Comparison of ENCODE assay signal across 18 mouse cellular contexts in genomic region chr17:86466412-86466811, GRCm38 (mm10). TPM values are rescaled to one million over a fixed set of nuclear protein-coding genes. Genes with fewer than 3 reads are reported as not detected.
DNase-seq lines count a peak whose midpoint lies in the region; ATAC-seq and TF ChIP-seq lines count a peak whose summit lies in the region.
"Had no signal": no experiment of that assay in that cellular context is flagged by ENCODE, and none has a peak within 500 bp of the region (broad histone marks: within the 10 kb centered on the region; RNA-seq: fewer than 3 reads in every experiment).

No protein-coding gene starts in this region.

- H3K27me3 ChIP-seq in heart, postnatal 0 days (ENCODE audit: control insufficient read depth, insufficient read depth, low read length) = no peaks in the 10 kb centered on the region
- H3K27me3 ChIP-seq in forebrain, embryonic 16.5 days (replicated peaks; ENCODE audit: control insufficient read depth, insufficient read depth, low read length) = no peaks in the 10 kb centered on the region
- H3K27me3 ChIP-seq: hindbrain, embryonic 12.5 days; Patski; stomach, embryonic 15.5 days had no signal

- H3K4me1 ChIP-seq in heart, postnatal 0 days (ENCODE audit: control insufficient read depth, insufficient read depth) = peaks cover 27% of the 10 kb centered on the region
- H3K4me1 ChIP-seq in forebrain, embryonic 16.5 days (replicated peaks; ENCODE audit: control insufficient read depth, insufficient read depth, low read length) = peaks cover 38% of the 10 kb centered on the region

- H3K9ac ChIP-seq in heart, postnatal 0 days (replicated peaks; ENCODE audit: low read depth, low read length) = no peak overlapping the region
- no peak overlapping the region for H3K9ac ChIP-seq in forebrain, embryonic 16.5 days (replicated peaks; ENCODE audit: low read depth, low read length)
- H3K9ac ChIP-seq: hindbrain, embryonic 12.5 days; stomach, embryonic 15.5 days had no signal

- WGBS in heart, postnatal 0 days = 78% methylated on average over 7 of the region's 7 CpGs
- WGBS in forebrain, embryonic 16.5 days = 11% methylated on average over 7 of the region's 7 CpGs

- H3K4me3 ChIP-seq in heart, postnatal 0 days (ENCODE audit: low read depth, low read length) = no peak overlapping the region
- no peak overlapping the region for H3K4me3 ChIP-seq in forebrain, embryonic 16.5 days (replicated peaks; ENCODE audit: low read length)
- H3K4me3 ChIP-seq: erythroblast, embryonic 14.5 days; hindbrain, embryonic 12.5 days; stomach, embryonic 15.5 days had no signal

- intact Hi-C loops in gastrocnemius, postnatal 14 days (cut with DNase I; ENCODE audit: low total_unique reads) = no loop called here

- no peak for TF ChIP-seq CTCF in heart, postnatal 0 days (IDR thresholded peaks at IDR 0.05; ENCODE audit: low read depth)

- H3K27ac ChIP-seq in heart, postnatal 0 days (ENCODE audit: low read depth) = no peak overlapping the region
- H3K27ac ChIP-seq in forebrain, embryonic 16.5 days (ENCODE audit: low read length) = no peak overlapping the region
- H3K27ac ChIP-seq: hindbrain, embryonic 12.5 days; stomach, embryonic 15.5 days had no signal

- no peak for DNase-seq in heart, postnatal 0 days (ENCODE audit: low spot score)
- no peak for DNase-seq in heart, postnatal 4 days
- peak; percentile 21 for DNase-seq in retina, postnatal 1 day
- no peak for DNase-seq in retina, embryonic 14.5 days (ENCODE audit: low spot score)
- DNase-seq in gastrocnemius, postnatal 14 days = no peak
- no peak for DNase-seq in ovary, postnatal 36 days (ENCODE audit: low spot score)
- DNase-seq: adrenal gland, postnatal 25 days; cerebellum, adult 2 months; thymus, adult 2 months had no signal

- H3K36me3 ChIP-seq in heart, postnatal 0 days (replicated peaks; ENCODE audit: control insufficient read depth, insufficient read depth, low read length) = no peaks in the 10 kb centered on the region
- no peaks in the 10 kb centered on the region for H3K36me3 ChIP-seq in forebrain, embryonic 16.5 days (ENCODE audit: control insufficient read depth, insufficient read depth)
- H3K36me3 ChIP-seq: hindbrain, embryonic 12.5 days; stomach, embryonic 15.5 days had no signal

- no peak for TF ChIP-seq EP300 in heart, postnatal 0 days (IDR thresholded peaks at IDR 0.05; ENCODE audit: low read depth)

- no peak for ATAC-seq in heart, postnatal 0 days (ENCODE audit: insufficient read depth, low read depth)
- no peak for ATAC-seq in forebrain, embryonic 16.5 days
- ATAC-seq: Patski had no signal

- H3K9me3 ChIP-seq in heart, postnatal 0 days (replicated peaks; ENCODE audit: control insufficient read depth, low read length) = no peaks in the 10 kb centered on the region
- H3K9me3 ChIP-seq in forebrain, embryonic 16.5 days (ENCODE audit: control insufficient read depth, low read length) = no peaks in the 10 kb centered on the region
- H3K9me3 ChIP-seq: hindbrain, embryonic 12.5 days; stomach, embryonic 15.5 days had no signal

- H3K4me2 ChIP-seq in heart, postnatal 0 days (ENCODE audit: low read depth, low read length) = 0 out of 2 replicates have a peak overlapping the region, but pooled peaks have one; percentile 39
- peak overlapping the region; percentile 37 for H3K4me2 ChIP-seq in forebrain, embryonic 16.5 days (ENCODE audit: low read length)
- H3K4me2 ChIP-seq: hindbrain, embryonic 12.5 days; stomach, embryonic 15.5 days had no signal

RNA-seq across cellular contexts. Expression of gene Gm10309, which starts 38.6 kb away (rescaled TPM):
- not detected in 2 replicates for total RNA-seq in heart, postnatal 0 days (2014; rRNA removed; ENCODE audit: low replicate concordance)
- polyA plus RNA-seq in heart, postnatal 0 days (2015; fragmentation: Nextera tagmentation; extraction: Ambion mirVana) = 0.10 and 0.12 TPM in 2 replicates
- total RNA-seq in heart, postnatal 4 days (2021) = under 1 TPM in 1 of 2 experiments, not detected in 1; 0.12 TPM
- 0.40 and 1.2 TPM in 2 replicates for polyA plus RNA-seq in forebrain, embryonic 16.5 days (2015; fragmentation: Nextera tagmentation; extraction: Ambion mirVana)
- not detected for total RNA-seq in gastrocnemius, postnatal 14 days (2021)
- total RNA-seq: adrenal gland, postnatal 25 days; common myeloid progenitor, adult 5-6 weeks; layer of hippocampus, postnatal 10 days; left cerebral cortex, postnatal 10 days; megakaryocyte-erythroid progenitor cell, adult 5-6 weeks had no signal
- polyA plus RNA-seq: cerebellum, adult 2 months; Patski; thymus, adult 2 months had no signal
